Comparison of ENCODE assay signal across 7 mouse cellular contexts in genomic region chr10:116018480-116018891, GRCm38 (mm10). TPM values are rescaled to one million over a fixed set of nuclear protein-coding genes. Genes with fewer than 3 reads are reported as not detected.
DNase-seq lines count a peak whose midpoint lies in the region; ATAC-seq and TF ChIP-seq lines count a peak whose summit lies in the region.

No protein-coding gene starts in this region.

- H3K27ac ChIP-seq in lung, embryonic 14.5 days (ENCODE audit: low read depth) = no peak overlapping the region
- peak overlapping the region; percentile 58 for H3K27ac ChIP-seq in forebrain, embryonic 14.5 days (ENCODE audit: low read depth, low read length)
- no peak overlapping the region for H3K27ac ChIP-seq in limb, embryonic 13.5 days
- no peak overlapping the region for H3K27ac ChIP-seq in stomach, embryonic 14.5 days (ENCODE audit: low read length)

- peaks cover 7% of the 10 kb centered on the region; the same call in 1 of the 2 replicates for H3K27me3 ChIP-seq in lung, embryonic 14.5 days (ENCODE audit: insufficient read depth, low read length)
- no peaks in the 10 kb centered on the region for H3K27me3 ChIP-seq in forebrain, embryonic 14.5 days (replicated peaks; ENCODE audit: control insufficient read depth, insufficient read depth, low read length)
- peaks cover 21% of the 10 kb centered on the region for H3K27me3 ChIP-seq in limb, embryonic 13.5 days
- no peaks in the 10 kb centered on the region for H3K27me3 ChIP-seq in stomach, embryonic 14.5 days (ENCODE audit: control insufficient read depth, insufficient read depth, low read length)

- TF ChIP-seq POLR2A in lung, adult 2 months (IDR thresholded peaks at IDR 0.05; ENCODE audit: borderline replicate concordance, extremely low read depth, low read depth, low read length) = no peak

- H3K4me2 ChIP-seq in lung, embryonic 14.5 days = peak overlapping the region; percentile 62
- H3K4me2 ChIP-seq in forebrain, embryonic 14.5 days (ENCODE audit: low read length) = peak overlapping the region; percentile 85
- peak overlapping the region; percentile 63 for H3K4me2 ChIP-seq in limb, embryonic 13.5 days (replicated peaks)
- peak overlapping the region; percentile 60 for H3K4me2 ChIP-seq in stomach, embryonic 14.5 days (replicated peaks; ENCODE audit: low read depth, low read length)

- 2% methylated on average over 17 of the region's 17 CpGs for WGBS in lung, embryonic 14.5 days
- WGBS in lung, adult 2 months = 2% methylated on average over 17 of the region's 17 CpGs
- WGBS in forebrain, embryonic 14.5 days = under 1% methylated on average over 17 of the region's 17 CpGs
- WGBS in limb, embryonic 13.5 days = under 1% methylated on average over 17 of the region's 17 CpGs
- WGBS in stomach, embryonic 14.5 days = 2% methylated on average over 17 of the region's 17 CpGs

- peak; percentile 59; the same call in 1 of the 2 replicates for ATAC-seq in lung, embryonic 14.5 days (ENCODE audit: insufficient read depth)
- peak; percentile 80 for ATAC-seq in forebrain, embryonic 14.5 days
- ATAC-seq in limb, embryonic 13.5 days (ENCODE audit: low FRiP score, low read depth) = no peak; the same call in 1 of the 2 replicates
- peak; percentile 44; the same call in 1 of the 2 replicates for ATAC-seq in stomach, embryonic 14.5 days (ENCODE audit: insufficient number of reproducible peaks, insufficient read depth, low FRiP score, low read depth)
- ATAC-seq in CD4-positive, CD25-positive, alpha-beta regulatory T cell, adult 4 months = no peak

- no peak overlapping the region for H3K9ac ChIP-seq in lung, embryonic 14.5 days
- peak overlapping the region; percentile 72 for H3K9ac ChIP-seq in forebrain, embryonic 14.5 days (ENCODE audit: low read length)
- H3K9ac ChIP-seq in limb, embryonic 13.5 days = no peak overlapping the region
- no peak overlapping the region for H3K9ac ChIP-seq in stomach, embryonic 14.5 days (replicated peaks; ENCODE audit: low read depth, low read length)

- no peaks in the 10 kb centered on the region for H3K36me3 ChIP-seq in lung, embryonic 14.5 days (ENCODE audit: insufficient read depth)
- H3K36me3 ChIP-seq in forebrain, embryonic 14.5 days (ENCODE audit: control insufficient read depth, insufficient read depth, low read length) = no peaks in the 10 kb centered on the region
- H3K36me3 ChIP-seq in limb, embryonic 13.5 days = no peaks in the 10 kb centered on the region
- no peaks in the 10 kb centered on the region for H3K36me3 ChIP-seq in stomach, embryonic 14.5 days (ENCODE audit: control insufficient read depth, insufficient read depth, low read length)

- peak overlapping the region; percentile 27; the same call in 1 of the 2 replicates for H3K4me3 ChIP-seq in lung, embryonic 14.5 days (ENCODE audit: low read depth, low read length)
- no peak overlapping the region for H3K4me3 ChIP-seq in lung, adult 2 months (replicated peaks; ENCODE audit: extremely low read depth, low read depth, low read length)
- peak overlapping the region; percentile 51 for H3K4me3 ChIP-seq in forebrain, embryonic 14.5 days (ENCODE audit: low read depth, low read length)
- peak overlapping the region; percentile 33 for H3K4me3 ChIP-seq in limb, embryonic 13.5 days
- peak overlapping the region; percentile 25 for H3K4me3 ChIP-seq in stomach, embryonic 14.5 days (ENCODE audit: low read depth, low read length)

- H3K9me3 ChIP-seq in lung, embryonic 14.5 days (ENCODE audit: low read depth, low read length) = no peaks in the 10 kb centered on the region
- H3K9me3 ChIP-seq in forebrain, embryonic 14.5 days (replicated peaks; ENCODE audit: control insufficient read depth, low read length) = no peaks in the 10 kb centered on the region
- no peaks in the 10 kb centered on the region for H3K9me3 ChIP-seq in limb, embryonic 13.5 days
- no peaks in the 10 kb centered on the region for H3K9me3 ChIP-seq in stomach, embryonic 14.5 days (ENCODE audit: control insufficient read depth, low read depth, low read length)

- DNase-seq in lung, embryonic 14.5 days = no peak
- DNase-seq in lung, adult 2 months = no peak
- no peak for DNase-seq in forebrain, embryonic 14.5 days (ENCODE audit: low spot score)
- DNase-seq in thymus, adult 18-20 months = no peak

- no peak for TF ChIP-seq CTCF in lung, embryonic 14.5 days (IDR thresholded peaks at IDR 0.05; ENCODE audit: low read depth)
- no peak for TF ChIP-seq CTCF in lung, adult 2 months (IDR thresholded peaks at IDR 0.05; ENCODE audit: insufficient read depth, low read length)

- H3K4me1 ChIP-seq in lung, embryonic 14.5 days (ENCODE audit: insufficient read depth) = no peaks in the 10 kb centered on the region
- peaks cover 3% of the 10 kb centered on the region; the same call in 1 of the 2 replicates for H3K4me1 ChIP-seq in lung, adult 2 months (ENCODE audit: control insufficient read depth, insufficient read depth, low read length)
- peaks cover 2% of the 10 kb centered on the region; the same call in 1 of the 2 replicates for H3K4me1 ChIP-seq in forebrain, embryonic 14.5 days (ENCODE audit: control insufficient read depth, insufficient read depth, low read length)
- peaks cover 20% of the 10 kb centered on the region for H3K4me1 ChIP-seq in limb, embryonic 13.5 days
- H3K4me1 ChIP-seq in stomach, embryonic 14.5 days (ENCODE audit: control insufficient read depth, insufficient read depth, low read length) = peaks cover 9% of the 10 kb centered on the region; the same call in 1 of the 2 replicates

RNA-seq across cellular contexts. Expression of gene Ptprr, which starts 0.5 kb away (rescaled TPM):
- polyA plus RNA-seq in lung, embryonic 14.5 days (2014; fragmentation: Nextera tagmentation; extraction: Ambion mirVana) = 0.21 and 0.23 TPM in 2 replicates
- 0.59 and 0.89 TPM in 2 replicates for polyA plus RNA-seq in lung, adult 2 months (2012; rRNA removed)
- 6.3 and 9.0 TPM in 2 replicates for polyA plus RNA-seq in forebrain, embryonic 14.5 days (2014; fragmentation: Nextera tagmentation; extraction: Ambion mirVana)
- polyA plus RNA-seq in limb, embryonic 13.5 days (2015; fragmentation: Nextera tagmentation; extraction: Ambion mirVana) = 0.27 and 0.32 TPM in 2 replicates
- polyA plus RNA-seq in stomach, embryonic 14.5 days (2014; fragmentation: Nextera tagmentation; extraction: Ambion mirVana) = 2.1 and 2.3 TPM in 2 replicates
- polyA plus RNA-seq in CD4-positive, CD25-positive, alpha-beta regulatory T cell, adult 4 months (2017; shearing (Covaris generic)) = under 1 TPM in 1 of 2 experiments, not detected in 1; 0.27 TPM

Comparison
In these comparisons a context has a peak if more than half of its experiments do, and no peak if none do; other contexts are left out.
1. ATAC-seq: peak in lung, embryonic 14.5 days (single experiment), forebrain, embryonic 14.5 days (single experiment) and stomach, embryonic 14.5 days (single experiment); none in limb, embryonic 13.5 days (single experiment) and CD4-positive, CD25-positive, alpha-beta regulatory T cell, adult 4 months (single experiment).
2. Peak in every context shown above with its lines, with median percentiles within 50 percentile points of each other: H3K4me2 ChIP-seq.